ENCODE assay signal across 9 mouse cellular contexts in the genomic region with DNA sequence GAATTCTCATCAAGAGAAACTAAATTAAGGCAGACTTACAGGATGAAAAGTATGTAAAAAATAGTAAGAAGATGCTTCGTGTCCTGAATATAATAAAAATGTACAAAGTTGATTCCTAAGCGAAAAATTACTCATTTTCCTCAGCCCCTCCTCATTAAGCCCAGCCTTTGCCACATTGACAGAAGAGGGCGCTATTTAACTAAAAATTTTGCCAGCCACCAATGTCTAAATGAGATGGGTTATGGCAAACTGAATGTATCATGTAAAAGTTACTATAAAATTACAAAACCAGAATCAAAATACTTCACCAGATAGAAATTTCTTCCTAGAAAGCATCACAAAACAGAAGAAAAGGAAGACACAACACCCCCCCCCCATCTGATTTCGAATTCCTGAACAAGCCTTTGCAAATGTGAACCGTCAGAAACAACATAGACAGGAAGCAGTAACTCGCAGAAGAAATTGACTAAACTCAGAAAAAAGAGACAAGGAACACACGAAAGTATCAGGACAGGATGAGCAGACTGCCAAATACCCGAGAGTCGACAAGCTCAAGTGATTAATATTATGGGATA.
DNase-seq lines count a peak whose midpoint lies in the region; ATAC-seq and TF ChIP-seq lines count a peak whose summit lies in the region.
"Had no signal": no experiment of that assay in that cellular context is flagged by ENCODE, and none has a peak within 500 bp of the region (broad histone marks: within the 10 kb centered on the region; RNA-seq: fewer than 3 reads in every experiment).

No protein-coding gene starts in this region.

- TF ChIP-seq CTCF in intestine, postnatal 0 days (IDR thresholded peaks at IDR 0.05; ENCODE audit: low read depth): peak; percentile 64
- peak; percentile 20 for TF ChIP-seq CTCF in C2C12 (IDR thresholded peaks at IDR 0.05; ENCODE audit: control insufficient read depth, insufficient read depth, insufficient read length)

- H3K27me3 ChIP-seq in intestine, postnatal 0 days (replicated peaks; ENCODE audit: control insufficient read depth, insufficient read depth, low read length): no peaks in the 10 kb centered on the region
- no peaks in the 10 kb centered on the region for H3K27me3 ChIP-seq in intestine, embryonic 16.5 days (replicated peaks; ENCODE audit: control insufficient read depth, insufficient read depth, low read length)
- H3K27me3 ChIP-seq in C2C12 (ENCODE audit: control insufficient read depth, insufficient read depth, insufficient read length): no peaks in the 10 kb centered on the region
- H3K27me3 ChIP-seq: embryonic facial prominence, embryonic 13.5 days; liver, embryonic 13.5 days had no signal

- H3K79me2 ChIP-seq in C2C12 (ENCODE audit: control insufficient read depth, insufficient read depth): no peaks in the 10 kb centered on the region

- no peak overlapping the region for H3K4me3 ChIP-seq in intestine, postnatal 0 days (ENCODE audit: low read depth, low read length)
- H3K4me3 ChIP-seq in intestine, embryonic 16.5 days (ENCODE audit: low read length): no peak overlapping the region
- no peak overlapping the region for H3K4me3 ChIP-seq in C2C12 (ENCODE audit: insufficient read depth, poor library complexity, severe bottlenecking)
- H3K4me3 ChIP-seq: embryonic facial prominence, embryonic 13.5 days; liver, embryonic 13.5 days had no signal

- H3K9me3 ChIP-seq in intestine, postnatal 0 days (ENCODE audit: control insufficient read depth): no peaks in the 10 kb centered on the region
- H3K9me3 ChIP-seq in intestine, embryonic 16.5 days (ENCODE audit: control insufficient read depth, low read length): no peaks in the 10 kb centered on the region
- H3K9me3 ChIP-seq: embryonic facial prominence, embryonic 13.5 days; liver, embryonic 13.5 days had no signal

- no peaks in the 10 kb centered on the region for H3K4me1 ChIP-seq in intestine, postnatal 0 days (replicated peaks; ENCODE audit: control insufficient read depth, insufficient read depth, low read length)
- H3K4me1 ChIP-seq in intestine, embryonic 16.5 days (ENCODE audit: control insufficient read depth, insufficient read depth, low read length): no peaks in the 10 kb centered on the region
- H3K4me1 ChIP-seq: embryonic facial prominence, embryonic 13.5 days; liver, embryonic 13.5 days had no signal

- DNase-seq in NIH3T3 (ENCODE audit: low read depth): peak; percentile 78
- DNase-seq in induced T-regulatory cell, adult 2 months (ENCODE audit: low read depth): peak; percentile 19
- peak; percentile 7 for DNase-seq in right cerebral cortex, postnatal 4 days
- no peak for DNase-seq in cerebellum, postnatal 36 days
- DNase-seq: liver, embryonic 13.5 days had no signal

- ATAC-seq in intestine, postnatal 0 days: no peak
- no peak for ATAC-seq in intestine, embryonic 16.5 days

- no peak overlapping the region for H3K4me2 ChIP-seq in intestine, postnatal 0 days (replicated peaks; ENCODE audit: low read depth)
- H3K4me2 ChIP-seq in intestine, embryonic 16.5 days (ENCODE audit: low read depth, low read length): no peak overlapping the region
- H3K4me2 ChIP-seq: embryonic facial prominence, embryonic 13.5 days; liver, embryonic 13.5 days had no signal

- 39% methylated on average over 9 of the region's 9 CpGs for WGBS in intestine, postnatal 0 days
- whole genome bisulfite sequencing in intestine, embryonic 16.5 days: 37% methylated on average over 9 of the region's 9 CpGs

- H3ac ChIP-seq in C2C12 (ENCODE audit: control insufficient read depth, insufficient read length, low read depth): no peak overlapping the region

- no peak overlapping the region for H3K27ac ChIP-seq in intestine, postnatal 0 days (ENCODE audit: low read depth, low read length)
- no peak overlapping the region for H3K27ac ChIP-seq in intestine, embryonic 16.5 days (ENCODE audit: low read length)
- H3K27ac ChIP-seq: embryonic facial prominence, embryonic 13.5 days; liver, embryonic 13.5 days had no signal

- H3K79me3 ChIP-seq in C2C12 (ENCODE audit: low read depth): no peaks in the 10 kb centered on the region

- no peak overlapping the region for H3K9ac ChIP-seq in intestine, postnatal 0 days (ENCODE audit: low read depth, low read length)
- H3K9ac ChIP-seq in intestine, embryonic 16.5 days (ENCODE audit: low read depth, low read length): no peak overlapping the region
- H3K9ac ChIP-seq: embryonic facial prominence, embryonic 13.5 days; liver, embryonic 13.5 days had no signal

- no peaks in the 10 kb centered on the region for H3K36me3 ChIP-seq in intestine, postnatal 0 days (ENCODE audit: control insufficient read depth, insufficient read depth)
- no peaks in the 10 kb centered on the region for H3K36me3 ChIP-seq in intestine, embryonic 16.5 days (ENCODE audit: control insufficient read depth, insufficient read depth, low read length)
- H3K36me3 ChIP-seq in C2C12 (ENCODE audit: control insufficient read depth, insufficient read depth): no peaks in the 10 kb centered on the region
- H3K36me3 ChIP-seq: embryonic facial prominence, embryonic 13.5 days; liver, embryonic 13.5 days had no signal

TF ChIP-seq in C2C12, 6 proteins besides CTCF, POLR2A, EP300 and RAD21:
- no peak for TF ChIP-seq CEBPB (IDR thresholded peaks at IDR 0.05; ENCODE audit: low read depth)
- no peak for TF ChIP-seq FOSL1 (IDR thresholded peaks at IDR 0.05; ENCODE audit: insufficient read depth, low read length, poor library complexity, severe bottlenecking)
- no peak for TF ChIP-seq MYOG (IDR thresholded peaks at IDR 0.05; ENCODE audit: control insufficient read depth, extremely low read depth, insufficient read length)
- no peak for TF ChIP-seq USF1 (IDR thresholded peaks at IDR 0.05; ENCODE audit: low read depth)
- TF ChIP-seq MYOD1 (IDR thresholded peaks at IDR 0.05; ENCODE audit: control insufficient read depth, insufficient read length, low read depth): no peak

Comparison
In these comparisons a context has a peak if more than half of its experiments do, and no peak if none do; other contexts are left out.
1. DNase-seq: peak in NIH3T3 (single experiment), induced T-regulatory cell, adult 2 months (single experiment) and right cerebral cortex, postnatal 4 days (single experiment); none in cerebellum, postnatal 36 days (0 of 2).